Mouse (Mus musculus) kidney, postnatal 36 days (tissue): Measurements from ENCODE around the gene Gnas.
A peak's percentile ranks its signal among the peaks of the same experiment; 100 is the strongest.

Source experiments
- DNase-seq, 2 experiments: peaks; one replicate each; pipeline ENCODE4 v3.0.0; 2021 to 2022; ENCODE audit warnings: mixed read lengths in 2 of 2

Gnas gene

DNA sequence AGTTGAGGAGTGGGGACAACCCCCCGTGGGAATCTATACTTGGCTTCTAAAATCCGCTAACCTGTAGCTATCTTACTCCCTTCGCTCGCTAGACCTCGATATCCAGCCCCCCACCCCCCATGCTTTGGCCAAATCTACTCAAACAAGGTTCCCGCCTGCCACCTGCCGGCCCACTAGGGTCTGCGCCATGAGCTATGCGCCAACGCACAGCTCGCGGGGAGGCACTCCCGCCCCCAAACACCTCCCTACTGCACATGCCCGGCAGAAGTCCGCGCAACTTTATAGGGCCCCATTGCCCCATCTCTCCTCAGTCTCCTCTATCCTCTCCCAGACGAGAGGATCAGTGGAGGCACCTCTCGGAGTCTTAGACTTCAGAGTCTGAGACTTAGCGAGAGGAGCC lies at the start of gene Gnas:
Gene Gnas (plus strand): TSS at position 310 of the 400 bp plus-strand sequence.
- DNase-seq = peak in 1 of 2 experiments; percentile 59

GRCm38 (mm10) chr2:174242431-174242830 lies 41.7 kb upstream of the Gnas start:
- DNase-seq = no peak

GRCm38 (mm10) chr2:174251963-174252362 lies 32.2 kb upstream of the Gnas start:
- DNase-seq = no peak

DNA sequence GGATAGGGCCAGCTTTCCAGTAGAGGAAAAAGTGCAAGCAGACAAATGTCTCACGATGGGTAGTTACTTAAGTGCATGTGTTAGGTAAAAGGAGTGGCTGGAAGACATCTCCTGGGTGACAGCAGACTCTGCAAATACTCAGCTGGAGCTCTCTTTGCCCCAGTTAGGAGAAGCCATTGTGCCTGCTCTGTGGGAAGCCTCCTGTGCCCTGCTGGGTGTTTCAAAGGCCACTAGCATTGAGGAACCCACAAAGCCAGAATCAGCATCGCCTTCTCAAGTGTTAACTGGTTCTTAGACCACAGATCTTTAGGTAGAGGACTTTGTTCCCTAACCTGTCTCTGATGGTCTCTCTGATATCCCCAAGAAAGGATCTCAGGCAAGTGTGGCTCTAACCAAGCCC lies 26.8 kb upstream of the Gnas start:
- DNase-seq = no peak

GRCm38 (mm10) chr2:174260004-174260403 lies 24.1 kb upstream of the Gnas start:
- no peak for DNase-seq

DNA sequence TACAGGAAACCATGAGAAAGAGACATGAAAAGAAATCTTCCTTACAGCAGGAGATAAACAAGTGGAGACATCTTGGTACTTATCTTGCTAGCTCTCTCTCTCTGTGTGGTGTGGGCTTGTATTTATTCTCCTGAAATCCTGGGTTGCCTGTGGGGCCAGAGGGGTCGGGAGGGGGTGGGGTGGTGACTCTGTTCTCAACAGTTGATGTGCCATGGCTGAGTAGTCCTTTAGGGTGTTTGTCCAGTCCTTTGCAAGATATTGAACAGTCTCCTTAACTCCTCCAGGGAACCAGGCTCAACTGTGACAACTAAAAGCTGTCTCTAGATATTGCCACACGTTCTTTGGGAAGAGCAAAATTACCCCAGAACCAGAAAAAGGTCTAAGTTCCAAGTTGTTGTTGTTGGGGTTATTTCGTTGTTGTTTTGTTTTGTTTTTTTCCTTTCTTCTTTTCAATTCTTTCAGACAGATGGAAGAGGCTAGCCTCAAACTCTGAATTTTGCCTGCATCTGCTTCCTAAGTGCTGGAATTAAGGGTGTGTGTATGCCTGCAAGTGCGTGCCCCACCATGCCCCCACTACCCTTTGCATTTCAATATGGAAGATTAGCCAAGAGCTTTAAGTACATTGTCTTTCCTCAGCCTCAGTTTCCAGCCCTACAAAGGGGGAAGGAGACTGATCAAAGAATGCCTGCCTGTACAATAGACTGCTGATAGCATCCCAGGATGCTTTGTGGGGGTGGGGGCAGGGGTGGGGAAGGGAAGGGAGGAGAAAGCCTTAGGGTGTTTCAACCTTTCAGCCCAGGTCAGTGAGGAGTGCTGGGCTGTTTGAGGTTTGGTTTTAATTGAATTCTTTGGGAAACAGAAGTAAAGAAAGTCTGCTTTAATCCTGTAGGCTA lies 23.0 kb upstream of the Gnas start:
- DNase-seq = no peak

DNA sequence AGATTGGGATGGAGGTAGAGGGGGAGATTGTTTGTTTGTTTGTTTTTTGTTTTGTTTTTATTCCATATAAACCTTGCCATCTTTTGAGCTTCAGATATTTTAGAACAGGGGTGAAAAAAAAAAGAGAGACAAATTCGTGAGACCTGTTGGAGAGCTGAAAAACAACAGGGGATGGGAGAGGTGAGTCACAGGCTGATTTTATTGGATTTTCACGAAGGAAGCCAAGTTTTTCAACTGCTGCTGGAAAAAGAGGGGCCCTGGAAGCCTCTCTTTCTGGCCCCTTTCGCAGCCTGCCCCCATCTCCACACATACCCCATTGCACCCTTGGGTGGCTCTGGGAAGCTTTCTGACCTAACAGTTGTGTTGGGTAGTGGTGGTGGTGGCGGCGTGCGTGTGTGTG lies 22.3 kb upstream of the Gnas start:
- DNase-seq = no peak

GRCm38 (mm10) chr2:174263110-174263815 lies 20.9 kb upstream of the Gnas start:
- no peak for DNase-seq

DNA sequence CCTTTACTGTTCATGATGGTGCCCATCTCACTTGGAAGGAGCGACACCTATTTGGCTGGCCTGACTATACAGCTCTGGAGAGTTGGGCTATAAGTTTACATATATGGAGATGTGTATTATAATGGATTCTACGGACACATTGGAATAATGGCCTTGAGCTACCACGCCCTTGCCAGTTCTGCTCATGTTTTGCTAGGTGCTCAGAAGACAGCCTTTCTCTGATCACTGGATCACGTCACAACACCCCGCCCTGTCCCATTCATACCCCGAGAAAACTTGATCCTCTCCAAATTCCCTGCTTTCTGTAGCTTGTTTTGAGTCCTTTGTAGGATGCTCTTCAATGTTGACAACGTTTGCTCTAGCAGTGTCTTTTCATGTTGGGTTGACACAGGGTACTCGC lies 19.9 kb upstream of the Gnas start:
- no peak for DNase-seq

- DNase-seq = no peak
Observed at GRCm38 (mm10) chr2:174270416-174270815, 13.7 kb upstream of the Gnas start.

DNA sequence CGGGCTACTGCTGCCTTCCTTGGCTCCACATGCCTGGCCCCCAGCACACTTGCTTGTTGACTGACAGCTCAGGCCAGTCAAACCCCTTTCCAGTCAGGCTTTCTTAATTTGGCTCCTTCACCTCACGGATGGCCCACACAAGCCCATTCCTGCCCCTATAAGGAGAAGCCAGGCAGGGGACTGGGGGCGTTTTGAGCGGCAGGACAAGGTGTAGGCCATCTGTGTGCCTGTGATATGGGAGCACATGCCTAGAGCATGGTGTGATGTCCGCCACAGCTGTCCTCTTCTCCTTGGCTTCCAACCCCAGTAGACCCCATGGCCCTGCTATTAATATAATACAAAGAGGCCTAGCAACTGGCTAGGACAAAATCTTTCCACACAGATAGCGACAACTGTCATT lies 12.7 kb upstream of the Gnas start:
- DNase-seq = no peak

DNA sequence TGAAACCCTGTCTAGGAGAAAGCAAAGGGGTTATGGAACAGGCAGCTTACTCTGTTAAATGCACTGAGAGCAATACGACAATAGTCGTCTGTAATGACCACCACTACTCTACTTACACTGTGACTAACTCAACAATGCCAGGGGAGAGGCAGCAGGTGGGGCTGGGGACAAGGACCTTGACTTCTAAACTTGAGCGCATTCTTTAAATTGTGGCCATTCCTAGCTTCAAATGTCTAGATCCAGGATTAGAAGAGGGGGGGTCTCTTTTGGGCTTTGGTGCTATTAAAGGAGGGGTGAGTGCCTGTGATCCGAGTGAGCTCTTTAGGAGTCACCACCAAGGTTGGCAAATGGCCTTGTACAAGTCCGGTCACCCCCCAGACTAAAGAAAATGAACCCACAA lies 11.0 kb upstream of the Gnas start:
- DNase-seq = no peak

GRCm38 (mm10) chr2:174273961-174274360 lies 10.2 kb upstream of the Gnas start:
- no peak for DNase-seq

DNA sequence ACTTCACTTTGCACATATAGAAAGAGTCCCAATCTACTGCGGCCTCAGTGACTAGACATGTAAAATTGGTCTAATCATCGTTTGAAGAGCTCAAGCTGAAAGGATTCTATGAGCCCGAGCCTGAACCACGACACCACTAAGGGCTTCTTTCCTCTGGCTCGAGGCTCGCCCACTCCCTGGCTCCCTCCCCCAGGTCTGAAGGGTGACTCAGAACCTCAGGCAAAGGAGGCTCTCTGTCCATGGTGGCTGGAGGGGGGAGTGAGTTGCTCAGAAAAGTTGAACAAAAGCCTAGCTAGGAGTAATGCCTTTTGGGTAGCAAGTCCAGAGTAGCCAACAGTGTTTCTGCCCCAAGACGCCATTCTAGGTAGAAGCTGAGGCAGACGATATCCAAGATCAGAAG lies 4.3 kb upstream of the Gnas start:
- no peak for DNase-seq

- no peak for DNase-seq
Observed at GRCm38 (mm10) chr2:174283341-174283740, 779 bp upstream of the Gnas start.

- no peak for DNase-seq
Observed at GRCm38 (mm10) chr2:174284807-174285457, 812 bp downstream of the Gnas start.

DNA sequence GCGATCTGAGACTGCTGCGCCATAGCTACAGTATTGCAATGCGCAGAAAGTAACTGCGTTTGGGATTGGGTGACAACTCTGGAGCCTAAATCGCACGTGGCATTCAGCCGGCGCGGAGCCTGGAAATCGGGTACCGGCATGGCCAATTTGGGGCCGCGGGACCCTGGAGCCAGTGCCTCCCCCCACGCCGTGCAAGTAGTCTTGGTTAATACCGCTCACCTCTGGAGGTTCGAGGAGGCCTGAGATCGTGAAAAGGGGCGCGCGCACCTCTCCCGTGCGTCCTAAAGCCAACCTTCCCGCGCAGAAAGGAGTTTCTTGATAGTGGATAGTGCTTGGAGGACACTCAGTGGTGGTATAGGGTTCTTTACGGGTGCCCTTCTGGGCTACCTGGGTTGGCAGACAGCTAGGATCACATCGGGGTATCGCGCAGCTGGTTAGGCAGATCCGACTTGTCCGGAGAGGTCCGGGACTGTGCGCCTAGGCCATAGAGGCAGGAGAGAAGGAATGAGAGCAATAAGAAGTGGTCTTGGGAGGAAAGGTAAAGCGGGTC lies 1.9 kb downstream of the Gnas start:
- no peak for DNase-seq

GRCm38 (mm10) chr2:174287921-174288320 lies 3.8 kb downstream of the Gnas start:
- no peak for DNase-seq

- peak in 1 of 2 experiments; percentile 36 for DNase-seq
Observed at GRCm38 (mm10) chr2:174288673-174289430, 4.7 kb downstream of the Gnas start.

DNA sequence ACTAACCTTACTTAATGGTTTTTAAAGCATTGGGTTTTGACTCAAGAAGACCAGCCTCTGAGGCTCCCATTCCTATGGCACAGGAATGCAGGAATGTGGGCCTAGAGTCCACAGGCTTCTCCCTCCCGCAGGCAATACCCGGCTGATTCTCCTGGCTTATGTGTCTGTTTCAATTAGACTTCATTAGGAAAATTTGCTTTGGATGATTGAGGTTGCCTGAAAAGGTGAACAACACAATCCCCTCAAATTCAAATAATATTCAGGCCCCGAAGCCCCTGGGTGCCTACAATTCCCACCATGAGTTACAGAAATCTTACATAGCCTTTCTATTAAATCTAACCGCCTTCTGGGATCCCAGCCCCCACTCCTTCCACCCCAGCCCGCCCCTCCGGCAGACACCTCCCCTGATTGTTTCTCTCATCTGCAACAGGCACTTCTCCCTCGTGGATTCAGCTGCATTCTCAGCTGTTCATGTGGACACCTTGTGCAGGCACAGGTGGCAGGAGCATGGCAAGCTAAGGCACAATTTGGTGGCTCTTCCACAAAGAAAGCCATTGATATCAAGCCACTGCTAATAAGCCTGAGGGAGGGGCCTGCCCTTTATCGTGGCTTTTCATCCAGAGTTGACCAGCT lies 7.0 kb downstream of the Gnas start:
- no peak for DNase-seq

- DNase-seq = no peak
Observed at GRCm38 (mm10) chr2:174291662-174292030, 7.5 kb downstream of the Gnas start.

DNA sequence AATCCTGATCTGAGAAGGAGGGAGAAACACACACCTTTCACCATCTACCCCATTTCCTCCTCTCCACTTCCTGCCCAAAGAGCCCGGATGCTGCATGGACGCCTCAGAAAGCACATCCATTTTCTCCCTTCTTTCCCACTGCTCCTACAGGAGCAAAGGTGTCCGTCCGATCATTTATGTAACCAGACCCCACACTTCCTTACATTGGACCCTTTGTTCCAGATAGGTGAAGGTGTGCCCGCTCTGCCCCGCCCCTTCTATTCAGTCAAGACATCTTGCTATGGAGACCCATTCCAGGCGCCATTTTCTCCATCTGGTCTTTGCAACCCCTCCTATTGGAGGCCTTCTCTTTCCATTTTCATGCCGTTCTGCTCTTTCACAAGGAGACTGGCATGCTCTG lies 10.3 kb downstream of the Gnas start:
- no peak for DNase-seq
